Mouse (Mus musculus) kidney, postnatal 0 days (tissue): Measurements from ENCODE around the gene Donson. TPM values are rescaled to one million over a fixed set of nuclear protein-coding genes. Genes with fewer than 3 reads are reported as not detected.
A peak's percentile ranks its signal among the peaks of the same experiment; 100 is the strongest.
"Not testable (repeated sequence)": the region's sequence is repeated elsewhere in the genome, so short reads cannot be mapped to it uniquely, and the experiment has no call there.

Source experiments
- ATAC-seq: fragments of 200-750 bp; cut with Nextera tagmentation; replicated peaks from 2 replicates; pipeline ENCODE4 v1.8.0; 2017; ENCODE audit warnings: low read depth, moderate number of reproducible peaks, moderate TSS enrichment, moderate library complexity; ENCODE audit not compliant: low FRiP score
- DNase-seq: peaks from one replicate; pipeline ENCODE4 v3.0.0-alpha.2; 2016; ENCODE audit warnings: low spot score
- H3K27ac ChIP-seq: fragments of 300-500 bp; sonication (generic); 2 replicates; pipeline ENCODE4 v1.5.1; 2014; ENCODE audit warnings: mild to moderate bottlenecking
- H3K27me3 ChIP-seq: fragments of 300-500 bp; sonication (generic); 2 replicates; pipeline ENCODE4 v1.6.1; 2014; ENCODE audit warnings: low read length, mixed read lengths; ENCODE audit not compliant: insufficient read depth
- H3K36me3 ChIP-seq: fragments of 300-500 bp; sonication (generic); 2 replicates; pipeline ENCODE4 v1.6.1; 2014; ENCODE audit warnings: low read length, mixed read lengths; ENCODE audit not compliant: insufficient read depth
- H3K4me1 ChIP-seq: fragments of 300-500 bp; sonication (generic); replicated peaks from 2 replicates; pipeline ENCODE4 v1.6.1; 2014; ENCODE audit warnings: antibody characterized with exemption, low read length, mixed read lengths; ENCODE audit not compliant: insufficient read depth
- H3K4me2 ChIP-seq: fragments of 300-500 bp; sonication (generic); 2 replicates; pipeline ENCODE4 v1.6.1; 2014; ENCODE audit warnings: mild to moderate bottlenecking, low read length, moderate library complexity, mixed read lengths
- H3K4me3 ChIP-seq: fragments of 300-500 bp; sonication (generic); replicated peaks from 2 replicates; pipeline ENCODE4 v1.5.1; 2014; ENCODE audit warnings: low read depth, low read length
- H3K9ac ChIP-seq: fragments of 300-500 bp; sonication (generic); 2 replicates; pipeline ENCODE4 v1.6.1; 2014; ENCODE audit warnings: low read depth, low read length
- H3K9me3 ChIP-seq: fragments of 300-500 bp; sonication (generic); replicated peaks from 2 replicates; pipeline ENCODE4 v1.6.1; 2016; ENCODE audit warnings: low read length, inconsistent platforms, mixed read lengths
- CTCF ChIP-seq: IDR thresholded peaks from 2 replicates; pipeline ENCODE4 v1.5.1; 2016; ENCODE audit warnings: antibody characterized with exemption, low read depth, mild to moderate bottlenecking, moderate library complexity
- WGBS: fragments of 180-500 bp; shearing (Covaris S2); extraction: QIAGEN DNeasy Blood & Tissue Kit; methylation state at CpG from one replicate; pipeline ENCODE4 v1.1.7; 2014; 5-methylcytosine and 5-hydroxymethylcytosine counted together
- polyA plus RNA-seq: library from polyadenylated mRNA; unstranded; fragments of >200 nt; fragmentation: Nextera tagmentation; extraction: Ambion mirVana; gene quantifications from 2 replicates; pipeline ENCODE4 v1.2.1, GENCODE M21; 2015

Gene Donson
- polyA plus RNA-seq, 1 experiment from 2014 or later: 10.6 TPM

DNA sequence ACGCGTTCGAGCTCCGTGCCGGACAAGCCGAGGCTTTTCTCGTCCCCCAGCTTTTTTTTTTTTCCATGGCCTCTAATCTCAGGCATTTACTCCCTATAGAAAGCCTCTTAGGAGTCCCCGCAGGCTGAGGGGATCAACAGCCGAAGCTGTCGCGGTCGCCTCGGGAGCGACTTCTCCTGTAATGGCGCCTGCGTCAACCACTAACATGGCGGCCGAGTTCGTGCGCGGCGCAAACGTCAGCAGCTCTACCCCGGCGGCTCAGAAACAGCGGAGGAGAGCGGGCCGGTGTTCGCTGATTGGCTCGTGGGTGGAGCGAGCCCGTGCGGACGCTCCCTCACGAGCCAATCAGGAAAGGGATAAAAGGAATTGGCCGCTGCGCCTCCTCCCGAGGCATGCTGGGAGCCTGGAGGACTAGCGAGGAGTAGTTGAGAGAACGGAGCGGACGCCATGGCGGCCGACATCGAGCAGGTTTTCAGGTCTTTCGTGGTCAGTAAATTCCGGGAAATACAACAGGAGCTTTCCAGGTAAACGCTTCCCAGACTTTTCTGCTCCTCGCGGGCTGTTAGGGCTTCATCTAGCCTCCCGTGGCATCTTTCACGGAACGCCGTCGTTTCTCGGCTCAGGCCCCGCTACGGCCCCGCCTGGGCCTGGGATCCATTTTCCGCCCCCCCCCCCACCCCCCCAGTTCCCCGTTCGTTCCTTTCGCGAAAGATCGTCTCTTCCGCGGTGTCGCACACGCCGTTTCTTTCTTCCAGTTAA, 40.9 kb downstream of the Donson start, which contains the start of gene Son:
TSS of gene Son (plus strand) at position 46 of the 759 bp plus-strand sequence.
- Histone ChIP-seq H3K9me3 (no peaks in the 10 kb centered on the region), H3K9ac (peak within 1 kb of the TSS; percentile 94), H3K4me2 (peak within 1 kb of the TSS; percentile 96), H3K4me3 (peak within 1 kb of the TSS; percentile 77), H3K36me3 (peaks cover 13% of the 10 kb centered on the region), H3K27ac (peak within 1 kb of the TSS; percentile 98), H3K4me1 (0 out of 2 replicates have a peak, but pooled peaks cover 4% of the 10 kb centered on the region), H3K27me3 (no peaks in the 10 kb centered on the region)
- ATAC-seq: peak; percentile 95
- DNase-seq: peak; percentile 99
- WGBS: under 1% methylated on average over 68 of the region's 70 CpGs
- TF ChIP-seq CTCF: no peak

DNA sequence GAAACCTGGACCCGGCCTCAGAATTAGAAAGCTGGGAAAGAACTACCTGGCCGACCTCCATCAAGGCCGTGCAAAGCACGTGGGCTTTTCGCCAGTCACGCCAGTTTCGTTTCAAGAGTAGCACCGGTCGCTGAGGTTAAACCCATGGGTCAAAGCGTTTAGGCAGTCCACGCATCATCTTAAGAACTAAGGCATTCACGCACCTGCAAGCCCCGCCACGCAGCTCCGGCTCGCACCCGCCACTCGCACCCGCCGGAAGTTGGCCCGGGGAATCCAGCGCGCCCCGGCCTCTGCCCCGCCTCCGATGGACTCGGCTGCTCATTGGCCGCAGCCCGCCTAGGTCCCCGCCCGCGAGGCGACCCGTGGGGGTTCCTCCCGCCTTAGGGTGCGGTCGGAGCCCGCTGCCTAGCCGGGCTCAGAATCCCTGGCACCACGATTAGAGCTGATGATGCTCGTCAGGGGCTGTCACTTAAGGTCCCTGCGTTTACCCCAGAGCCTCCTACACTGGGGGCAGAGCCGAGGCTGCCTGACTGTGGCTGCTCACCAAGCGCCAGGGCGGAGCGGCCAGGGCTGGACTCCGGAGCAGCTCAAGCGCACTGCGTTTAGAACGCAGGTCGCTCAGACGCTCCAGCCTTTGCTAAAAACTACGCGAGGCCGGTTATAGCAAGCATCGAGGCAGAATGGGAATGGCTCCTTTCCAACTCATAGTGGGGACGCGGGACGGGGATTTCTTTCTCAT, 41.7 kb downstream of the Donson start, which contains the start of gene Gart:
TSS of gene Gart (minus strand) at position 272 of the 739 bp plus-strand sequence.
- H3K4me2 ChIP-seq: peak within 1 kb of the TSS; percentile 96
- no peak for TF ChIP-seq CTCF
- peak within 1 kb of the TSS; percentile 77 for H3K4me3 ChIP-seq
- WGBS: under 1% methylated on average over 59 of the region's 59 CpGs
- H3K9ac ChIP-seq: peak within 1 kb of the TSS; percentile 94
- no peaks in the 10 kb centered on the region for H3K9me3 ChIP-seq
- H3K27ac ChIP-seq: peak within 1 kb of the TSS; percentile 98
- peak; percentile 87 for ATAC-seq
- no peaks in the 10 kb centered on the region for H3K27me3 ChIP-seq
- 0 out of 2 replicates have a peak, but pooled peaks cover 4% of the 10 kb centered on the region for H3K4me1 ChIP-seq
- H3K36me3 ChIP-seq: peaks cover 13% of the 10 kb centered on the region
- DNase-seq: peak; percentile 94

DNA sequence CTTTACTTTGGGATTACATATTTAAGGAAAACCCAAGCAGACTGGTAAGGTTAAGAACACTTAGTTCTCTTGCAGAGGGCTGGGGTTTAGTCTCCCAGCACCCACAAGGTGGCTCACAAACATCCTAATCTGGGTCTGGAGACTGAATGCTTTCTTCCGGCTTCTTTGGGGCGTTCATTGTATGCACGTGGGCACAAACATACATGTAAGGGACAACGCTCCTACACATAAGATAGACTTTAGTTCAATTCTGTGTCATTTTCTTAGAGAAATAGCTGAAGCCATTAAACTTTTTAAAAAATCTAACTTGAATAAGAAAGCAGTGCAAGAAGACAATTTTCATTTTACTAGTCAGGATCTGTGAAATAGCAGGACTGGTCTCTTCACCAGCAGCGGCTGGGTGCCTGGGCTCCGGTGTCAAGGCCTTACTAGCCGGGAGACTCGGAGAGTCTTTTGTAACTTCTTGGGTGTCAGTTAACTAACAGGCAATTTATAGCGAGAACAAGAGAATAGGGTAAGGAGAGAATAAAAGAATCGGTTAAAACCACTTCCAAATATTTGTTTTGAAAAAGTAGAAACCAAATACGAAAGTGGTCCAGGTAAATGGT, 42.5 kb downstream of the Donson start:
- Histone ChIP-seq H3K27me3 (no peaks in the 10 kb centered on the region), H3K4me3 (peak overlapping the region; percentile 77), H3K9me3 (no peaks in the 10 kb centered on the region), H3K36me3 (peaks cover 14% of the 10 kb centered on the region; the same call in 1 of the 2 replicates), H3K27ac (peak overlapping the region; percentile 98), H3K4me2 (peak overlapping the region; percentile 96), H3K9ac (peak overlapping the region; percentile 92), H3K4me1 (0 out of 2 replicates have a peak, but pooled peaks cover 4% of the 10 kb centered on the region)
- 2% methylated on average over 11 of the region's 11 CpGs for WGBS
- no peak for ATAC-seq
- peak; percentile 36; the same call in 1 of the 2 replicates for TF ChIP-seq CTCF
- peak; percentile 52 for DNase-seq

GRCm38 (mm10) chr16:91645420-91645819, 43.1 kb downstream of the Donson start:
- not testable (repeated sequence) for H3K4me1 ChIP-seq, H3K9me3 ChIP-seq, DNase-seq, H3K27ac ChIP-seq, H3K27me3 ChIP-seq, H3K4me3 ChIP-seq, ATAC-seq, H3K9ac ChIP-seq, H3K4me2 ChIP-seq
- peaks cover 14% of the 10 kb centered on the region; the same call in 1 of the 2 replicates for H3K36me3 ChIP-seq
- no CpG with 5 or more reads among the region's 2 CpGs for WGBS

DNA sequence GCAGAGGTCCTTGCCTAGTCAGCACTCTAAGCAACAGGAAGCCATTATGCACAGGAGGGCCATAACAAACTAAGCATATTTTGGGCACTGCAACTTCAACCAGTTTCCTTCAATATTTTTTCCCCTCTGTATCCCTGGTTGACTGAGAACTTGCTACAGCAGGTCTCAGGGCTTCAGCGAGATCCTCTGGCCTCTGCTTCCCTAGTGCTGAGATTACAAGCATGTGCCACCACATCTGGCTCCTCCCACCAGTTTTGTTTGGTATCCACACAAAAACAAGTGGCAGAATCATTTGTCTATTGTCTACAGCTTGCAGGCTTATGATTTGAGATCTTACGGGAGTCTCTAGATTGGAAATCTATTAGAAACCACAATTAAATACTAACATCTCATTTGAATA, 43.7 kb downstream of the Donson start:
- TF ChIP-seq CTCF: no peak
- 78% methylated on average over 2 of the region's 2 CpGs for WGBS
- Histone ChIP-seq H3K27ac (no peak overlapping the region), H3K4me3 (no peak overlapping the region), H3K4me2 (no peak overlapping the region), H3K27me3 (no peaks in the 10 kb centered on the region), H3K9me3 (no peaks in the 10 kb centered on the region), H3K36me3 (peaks cover 19% of the 10 kb centered on the region; the same call in 1 of the 2 replicates), H3K9ac (no peak overlapping the region), H3K4me1 (0 out of 2 replicates have a peak, but pooled peaks cover 4% of the 10 kb centered on the region)
- DNase-seq: no peak
- no peak for ATAC-seq

- DNase-seq: no peak
- no peak overlapping the region for H3K4me2 ChIP-seq
- no peak overlapping the region for H3K4me3 ChIP-seq
- ATAC-seq: no peak
- H3K9ac ChIP-seq: no peak overlapping the region
- no peak overlapping the region for H3K27ac ChIP-seq
- no peaks in the 10 kb centered on the region for H3K4me1 ChIP-seq
- H3K9me3 ChIP-seq: no peaks in the 10 kb centered on the region
- H3K36me3 ChIP-seq: peaks cover 61% of the 10 kb centered on the region
- no peaks in the 10 kb centered on the region for H3K27me3 ChIP-seq
- no peak for TF ChIP-seq CTCF
- WGBS: 94% methylated on average over 8 of the region's 8 CpGs
These were observed 48.4 kb downstream of the Donson start for GRCm38 (mm10) chr16:91640171-91640570.
